Mouse (Mus musculus): ENCODE results near the gene Otulin.

Gene Otulin

GRCm38 (mm10) chr15:27656626-27657025 is 26.1 kb upstream of the Otulin start:
- DNase-seq = no peak

DNA sequence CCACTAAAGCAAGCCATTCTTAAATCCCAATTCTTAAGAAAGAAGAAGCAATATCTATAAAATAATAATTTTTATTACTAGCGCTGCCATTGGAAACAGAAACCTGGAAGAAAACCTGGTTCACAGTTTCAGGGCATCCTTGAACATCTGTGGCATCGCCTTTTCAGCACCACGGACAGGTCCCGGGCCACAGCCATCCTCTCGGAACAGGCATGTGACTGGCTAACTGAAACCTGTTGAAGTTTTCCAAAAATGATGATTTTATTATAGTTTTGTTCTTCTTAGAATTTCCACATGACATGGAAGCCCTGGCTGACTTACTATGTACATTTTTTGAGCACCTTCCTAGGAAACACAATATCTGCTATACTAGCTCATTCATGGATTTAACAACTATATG is 24.5 kb upstream of the Otulin start:
- no peak for DNase-seq

DNA sequence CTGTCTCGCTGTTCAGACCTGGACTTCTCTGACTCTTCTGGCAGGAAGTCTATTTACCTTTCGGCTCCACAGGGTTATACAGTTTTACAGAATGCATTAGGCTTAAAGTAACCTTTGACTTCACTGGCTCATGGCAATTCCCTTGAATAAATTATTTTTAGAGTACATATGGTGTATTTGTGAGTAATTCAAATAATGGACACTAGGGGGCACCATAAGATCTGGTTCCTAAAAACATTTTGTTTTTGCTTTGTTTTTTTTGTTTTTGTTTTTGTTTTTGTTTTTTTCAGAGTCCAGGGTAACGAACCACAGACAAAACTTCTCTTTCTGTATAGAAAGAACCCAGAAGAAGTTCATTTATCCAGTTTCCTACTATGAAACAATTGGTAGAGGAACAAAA is 17.2 kb upstream of the Otulin start:
- DNase-seq = no peak

DNA sequence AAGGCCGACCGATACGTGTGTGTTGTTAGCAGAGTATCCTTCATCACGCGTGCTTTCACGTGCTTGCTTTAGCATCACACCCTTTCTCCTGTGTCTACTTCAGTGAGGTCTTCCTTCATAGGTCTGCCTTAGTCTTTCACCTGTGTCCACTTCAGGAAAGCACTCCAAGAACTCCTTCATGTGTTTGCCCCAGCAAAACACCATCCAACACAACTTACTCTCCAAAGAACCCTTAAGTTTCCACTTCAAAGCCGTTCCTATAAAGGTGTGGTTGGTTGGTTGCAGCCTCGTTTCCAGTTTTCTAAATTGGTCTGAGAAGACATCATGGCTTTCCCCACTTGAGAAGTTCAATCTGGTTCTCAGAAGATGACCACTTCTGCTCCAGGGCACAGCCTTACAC is 16.2 kb upstream of the Otulin start:
- DNase-seq = no peak

DNA sequence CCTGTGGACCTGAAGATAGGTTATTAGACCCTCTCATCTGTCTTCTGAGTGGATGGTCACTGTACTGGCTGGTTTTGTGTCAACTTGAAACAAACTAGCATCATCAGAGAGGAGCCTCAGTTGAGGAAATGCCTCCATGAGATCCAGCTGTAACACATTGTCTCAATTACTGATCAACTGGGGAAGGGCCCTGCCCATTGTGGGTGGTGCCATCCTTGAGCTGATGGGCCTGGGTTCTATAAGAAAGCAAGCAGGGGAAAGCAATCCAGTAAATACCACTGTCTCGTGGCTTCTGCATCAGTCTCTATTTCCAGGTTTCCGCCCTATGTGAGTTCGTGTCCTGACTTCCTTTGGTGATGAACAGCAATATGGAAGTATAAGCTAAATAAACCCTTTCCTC is 14.8 kb upstream of the Otulin start:
- no peak for DNase-seq

- DNase-seq = peak in 1 of 2 experiments; percentile 41
Measured at GRCm38 (mm10) chr15:27642895-27643294, 12.4 kb upstream of the Otulin start.

DNA sequence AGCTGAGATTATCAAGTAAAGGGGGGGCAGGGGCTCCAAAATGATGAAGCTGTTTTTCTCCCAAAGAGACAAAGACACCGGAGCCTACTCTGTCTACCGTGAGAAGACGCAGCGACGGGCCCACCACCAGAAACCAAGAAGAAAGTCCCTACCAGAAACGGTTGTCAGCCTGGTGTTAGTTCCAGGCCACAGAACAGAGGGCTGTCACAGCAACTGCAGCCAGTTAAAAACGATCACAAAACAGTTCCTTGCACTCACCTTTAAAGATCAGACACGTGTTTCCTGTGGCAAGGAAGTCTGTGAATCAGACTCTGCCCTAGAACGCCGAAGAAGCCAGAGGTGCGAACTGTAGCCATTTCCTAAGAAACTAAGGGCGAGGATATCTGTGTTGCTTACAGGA is 10.7 kb upstream of the Otulin start:
- no peak for DNase-seq

- DNase-seq = no peak
Measured at GRCm38 (mm10) chr15:27633941-27634900, 3.7 kb upstream of the Otulin start.

DNA sequence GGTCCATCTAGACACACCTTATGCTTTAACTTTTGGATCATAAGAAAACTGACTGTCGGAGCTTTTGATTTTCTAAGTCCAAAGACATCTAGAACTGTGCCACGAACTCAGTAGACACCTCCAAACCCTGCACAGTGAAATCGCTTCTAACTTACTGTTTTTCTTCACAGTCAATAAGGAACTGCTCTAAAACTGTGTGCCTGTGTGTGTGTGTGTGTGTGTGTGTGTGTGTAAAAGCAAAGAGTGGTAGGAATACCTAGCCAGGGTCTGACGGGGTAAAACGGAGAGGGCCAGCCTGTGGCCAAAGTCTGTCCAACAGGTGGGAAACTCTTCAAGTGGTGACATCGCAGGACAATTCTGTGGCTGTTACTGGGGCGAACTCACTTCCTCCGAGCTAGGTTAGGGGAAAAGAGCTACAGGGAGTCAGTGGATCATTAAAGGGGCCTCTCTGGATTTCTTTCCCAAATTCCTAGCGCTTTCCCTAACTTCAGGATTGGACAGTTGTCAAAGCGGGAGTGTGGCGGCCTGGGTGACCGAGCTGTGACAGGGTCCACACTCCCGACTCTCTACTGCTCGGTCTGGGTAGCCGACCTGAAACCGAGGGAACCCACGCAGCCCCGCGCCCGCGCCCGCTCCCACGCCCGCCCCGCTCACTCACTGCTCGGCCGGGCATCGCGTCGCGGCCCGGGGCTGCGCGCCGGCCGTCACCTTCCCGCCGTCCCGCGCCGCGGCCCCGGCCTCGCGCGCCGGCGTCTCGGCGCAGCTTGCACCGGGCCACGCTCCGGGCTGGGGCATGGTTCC is 493 bp downstream of the Otulin start:
- no peak for DNase-seq

DNA sequence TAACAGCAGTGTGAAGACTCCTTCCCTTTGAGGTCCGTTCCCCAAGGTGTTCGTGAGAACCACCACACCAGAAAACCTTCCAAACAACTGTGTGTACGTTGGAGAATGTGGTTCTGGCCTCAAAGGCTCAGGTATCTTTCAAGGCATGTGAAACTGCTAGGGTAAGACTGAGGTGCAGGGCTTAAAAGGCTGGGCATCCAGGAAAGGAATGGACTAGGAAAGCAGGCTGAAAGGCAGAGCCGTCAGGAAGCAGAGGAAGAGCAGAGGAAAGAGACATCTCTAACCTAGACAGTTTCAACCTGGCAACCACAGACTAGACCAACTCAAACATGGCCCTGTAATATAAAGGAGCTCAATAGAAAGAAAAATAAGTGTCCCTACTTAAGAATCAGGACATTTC is 1.4 kb downstream of the Otulin start:
- no peak for DNase-seq

DNA sequence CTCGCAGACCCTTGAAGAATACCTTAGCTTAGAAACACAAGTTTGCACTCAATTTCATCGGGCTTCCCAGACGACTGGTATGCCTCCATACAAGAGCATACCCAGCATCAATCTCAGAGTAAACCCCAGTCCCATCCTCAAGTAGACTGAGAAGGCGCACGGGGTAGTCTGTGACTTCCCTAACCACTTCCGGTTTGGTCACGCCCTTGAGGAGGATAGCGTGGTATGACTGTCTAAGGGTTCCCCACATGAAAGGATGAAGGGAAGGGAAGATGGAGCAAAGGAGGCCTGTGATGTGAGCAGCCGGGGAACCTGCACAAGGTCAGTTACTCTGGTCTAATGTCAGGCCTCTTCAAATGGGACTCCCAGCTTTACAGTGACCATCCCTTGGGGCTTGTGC is 2.7 kb downstream of the Otulin start:
- DNase-seq = no peak

- no peak for DNase-seq
Measured at GRCm38 (mm10) chr15:27626314-27626713, 4.2 kb downstream of the Otulin start.

DNA sequence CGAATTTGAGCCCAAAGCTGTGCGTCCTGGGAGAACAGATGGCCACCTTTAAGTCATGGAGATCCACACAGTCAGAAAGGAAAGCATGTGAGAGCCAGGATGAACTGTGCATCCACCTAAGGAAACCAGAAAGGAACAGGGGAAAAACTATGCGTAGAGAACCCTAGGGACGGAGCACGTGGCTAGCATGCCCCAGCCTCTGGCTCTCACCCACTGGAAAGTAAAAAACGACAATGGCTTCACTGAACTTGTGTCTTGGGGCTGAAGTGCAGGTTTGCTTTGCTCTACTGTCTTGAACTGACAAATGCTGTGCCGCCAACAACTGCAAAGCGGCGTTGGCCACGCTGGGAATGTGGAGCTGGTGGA is 4.6 kb downstream of the Otulin start:
- DNase-seq = no peak

DNA sequence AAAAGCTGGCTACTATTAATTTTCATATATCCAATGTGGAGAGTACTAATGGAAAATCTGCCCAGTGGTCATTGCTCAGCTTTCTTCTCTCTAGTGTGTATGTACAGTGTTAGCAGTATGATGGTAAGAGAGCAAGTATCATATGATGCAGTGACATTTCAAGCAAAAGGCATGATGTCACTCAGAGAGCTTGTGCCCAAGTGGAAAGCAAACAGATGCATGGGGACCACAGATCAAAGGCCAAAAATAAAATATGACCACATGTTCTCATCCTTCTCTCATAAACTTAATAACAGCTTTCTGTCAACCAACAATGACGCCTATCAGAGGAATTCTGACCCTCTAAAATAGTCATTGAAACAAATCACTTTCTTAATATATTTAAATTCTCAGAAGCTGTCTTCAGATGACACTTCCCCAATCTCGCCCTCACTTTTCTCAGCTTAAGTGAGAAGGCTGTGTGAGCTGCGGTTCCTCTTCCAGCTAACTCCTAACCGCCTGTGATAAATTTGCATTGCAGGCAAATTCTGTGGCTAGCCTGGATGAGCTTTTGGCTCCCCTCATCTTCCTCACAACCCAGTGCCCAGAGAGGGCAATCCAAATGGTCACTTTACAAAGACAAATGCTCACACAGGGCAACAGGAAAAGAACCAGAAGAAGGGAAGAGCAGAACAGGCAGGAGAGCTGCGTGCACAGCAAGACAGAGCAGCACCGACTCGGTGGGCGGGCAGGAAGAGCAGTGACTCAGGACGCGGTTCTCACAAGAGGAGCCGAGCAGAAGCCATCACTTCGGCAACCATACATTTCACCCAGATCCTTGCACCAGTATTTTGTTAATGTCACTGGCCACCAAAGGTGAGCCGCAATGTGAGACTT is 5.2 kb downstream of the Otulin start:
- peak in 1 of 2 experiments; percentile 31 for DNase-seq

DNA sequence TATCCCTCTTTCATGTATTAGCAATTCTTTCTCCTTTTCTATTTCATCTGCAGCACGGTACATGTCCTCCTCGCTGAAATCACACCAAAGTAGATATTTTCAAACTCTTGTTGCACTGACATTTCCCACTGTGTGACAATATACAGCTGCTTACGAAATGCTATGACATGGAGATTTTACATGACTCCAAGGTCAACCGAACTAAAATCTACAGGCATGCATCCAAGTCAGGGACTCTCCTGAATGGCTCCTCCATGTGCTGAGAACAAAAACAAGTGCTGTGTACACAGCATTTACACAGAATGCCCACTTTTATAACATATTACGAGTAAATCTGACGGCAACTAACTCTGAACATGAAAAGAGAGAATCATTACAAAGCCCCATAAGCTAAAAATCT is 7.2 kb downstream of the Otulin start:
- DNase-seq = no peak

DNA sequence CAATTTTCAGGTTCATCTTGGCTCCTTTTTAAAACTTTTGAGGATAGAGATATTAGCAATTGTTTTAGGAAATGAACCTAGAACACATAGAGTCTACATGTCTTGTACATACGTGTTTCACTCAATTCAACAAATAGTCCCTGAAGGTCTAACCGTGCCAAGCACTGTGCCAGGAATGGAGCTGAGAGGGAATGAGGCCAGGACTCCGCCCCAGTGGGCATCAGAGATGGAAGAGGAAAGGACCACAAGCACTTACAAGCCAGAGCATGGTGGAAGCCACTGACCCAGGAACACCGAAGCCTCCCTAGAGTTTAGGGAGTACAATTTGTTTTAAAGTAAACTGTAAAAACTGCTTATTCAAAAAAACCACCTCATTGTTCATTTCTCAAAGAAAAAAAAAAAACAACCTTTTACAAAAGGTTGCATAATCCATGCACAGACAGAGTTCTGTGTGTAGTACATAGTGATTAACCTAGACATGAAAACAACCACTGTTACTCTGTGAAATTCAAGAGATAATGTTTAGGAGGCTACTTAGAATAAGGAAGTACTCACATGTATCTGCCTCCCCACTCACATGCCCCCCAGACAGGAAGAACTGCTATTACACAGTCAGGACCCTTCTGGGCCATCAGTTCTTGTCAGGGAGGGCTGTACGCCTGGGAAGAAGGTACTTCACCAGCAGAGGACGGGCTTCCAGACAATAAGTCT is 9.9 kb downstream of the Otulin start:
- no peak for DNase-seq

DNA sequence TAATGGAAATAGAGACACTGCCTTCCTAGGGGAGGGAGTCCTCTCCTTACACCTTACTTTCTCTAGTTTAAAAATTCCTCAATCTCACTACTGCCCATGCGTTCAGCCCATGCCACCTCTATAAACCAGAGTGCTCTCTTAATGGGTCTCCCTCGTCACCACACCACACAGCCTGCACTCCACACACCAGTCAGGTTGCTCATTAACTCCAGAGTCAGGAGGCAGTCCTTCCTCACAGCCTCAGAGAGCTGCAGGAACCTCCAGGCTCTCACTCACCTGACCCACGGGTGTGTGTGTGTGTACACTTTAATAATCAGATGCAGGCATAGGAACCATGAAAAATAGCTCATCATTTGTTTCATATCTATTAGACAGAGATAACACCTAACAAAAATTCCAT is 10.8 kb downstream of the Otulin start:
- DNase-seq = no peak

GRCm38 (mm10) chr15:27618778-27619533 is 11.5 kb downstream of the Otulin start:
- DNase-seq = no peak

DNA sequence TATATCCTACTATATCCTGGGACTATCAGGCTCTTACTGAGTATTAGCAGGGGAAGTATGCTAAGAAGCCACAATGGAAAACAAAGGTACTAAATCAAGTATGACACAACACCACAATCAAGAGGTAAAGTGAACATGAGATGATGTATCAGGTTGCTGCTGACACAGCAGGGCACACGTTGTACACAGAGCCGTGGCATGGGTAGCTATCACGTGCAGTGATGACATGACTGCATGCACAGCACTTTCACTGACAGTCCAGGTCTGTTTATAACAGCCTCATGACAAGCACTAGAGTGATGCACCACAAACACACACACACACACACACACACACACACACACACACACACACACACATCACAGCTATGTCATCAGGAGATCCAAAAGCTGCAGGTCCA is 13.3 kb downstream of the Otulin start:
- no peak for DNase-seq

- DNase-seq = peak in 1 of 2 experiments; percentile 63
Measured at GRCm38 (mm10) chr15:27616159-27616558, 14.3 kb downstream of the Otulin start.

GRCm38 (mm10) chr15:27613255-27613654 is 17.2 kb downstream of the Otulin start:
- no peak for DNase-seq
